Mouse (Mus musculus): ENCODE results near the gene Ndufa4l2. TPM values are rescaled to one million over a fixed set of nuclear protein-coding genes. Genes with fewer than 3 reads are reported as not detected.

The Ndufa4l2 gene
- total and polyA plus RNA-seq, 2 experiments from 2014 or later: 17.4 to 21.9 TPM

DNA sequence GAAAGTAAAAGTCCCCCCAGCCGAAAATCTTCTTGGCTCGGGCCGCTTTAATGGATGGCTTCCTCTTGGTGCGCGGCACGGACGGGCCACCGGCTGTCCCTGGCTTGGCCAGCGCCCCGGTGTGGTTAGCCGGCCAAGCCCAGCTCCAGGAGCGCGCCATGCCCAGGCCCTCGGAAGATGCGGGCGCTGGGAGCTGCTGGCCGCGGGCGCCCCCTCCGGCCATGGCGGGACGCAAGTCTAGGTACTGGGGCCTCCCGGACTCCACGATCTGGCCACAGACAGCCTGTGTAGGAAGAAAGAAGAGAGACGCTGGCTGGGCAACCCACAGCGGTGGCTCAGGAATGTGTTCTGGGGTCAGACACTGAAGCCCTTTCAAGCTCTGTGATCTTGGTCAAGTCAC lies 11.9 kb downstream of the Ndufa4l2 start:
- H3K4me2 ChIP-seq (ENCODE audit: low read depth, low read length): peak overlapping the region; percentile 44
- H3K4me3 ChIP-seq (ENCODE audit: low read length): peak overlapping the region; percentile 19
- peaks cover 11% of the 10 kb centered on the region; the same call in 1 of the 2 replicates for H3K27me3 ChIP-seq (ENCODE audit: insufficient read depth, low read length)
- peak; percentile 49 for TF ChIP-seq CTCF (IDR thresholded peaks at IDR 0.05; ENCODE audit: low read depth)
- 4% methylated on average over 25 of the region's 26 CpGs for WGBS
- H3K4me1 ChIP-seq (ENCODE audit: insufficient read depth, low read length): peaks cover 13% of the 10 kb centered on the region
- H3K36me3 ChIP-seq (ENCODE audit: insufficient read depth, low read length): no peaks in the 10 kb centered on the region
- no peak overlapping the region for H3K27ac ChIP-seq
- no peaks in the 10 kb centered on the region for H3K9me3 ChIP-seq (ENCODE audit: low read length)
- ATAC-seq: peak; percentile 72
- peak; percentile 79 for DNase-seq (ENCODE audit: low spot score)
- H3K9ac ChIP-seq (replicated peaks; ENCODE audit: low read length): no peak overlapping the region

DNA sequence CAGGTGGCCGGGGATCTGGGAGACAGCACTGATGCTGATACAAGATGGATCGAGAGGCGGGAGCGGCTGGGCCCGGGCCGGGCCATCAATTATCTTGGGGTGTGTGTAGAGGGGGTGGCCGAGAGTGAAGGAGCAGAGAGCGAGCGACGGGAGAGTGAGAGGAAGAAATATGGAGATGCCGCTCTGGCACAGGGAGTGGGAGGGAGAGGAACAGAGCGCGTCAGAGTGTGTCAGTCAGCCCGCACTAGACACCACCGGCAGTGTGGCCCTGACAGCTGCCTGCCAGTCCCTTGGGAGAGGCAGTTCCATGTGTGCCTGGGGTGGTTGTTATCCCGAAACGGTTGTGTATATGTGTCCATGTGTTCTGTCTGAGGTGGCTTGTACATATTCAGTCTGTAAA lies 12.7 kb downstream of the Ndufa4l2 start:
- Histone ChIP-seq H3K4me1 (ENCODE audit: insufficient read depth, low read length) (peaks cover 13% of the 10 kb centered on the region), H3K9me3 (ENCODE audit: low read length) (no peaks in the 10 kb centered on the region), H3K27me3 (ENCODE audit: insufficient read depth, low read length) (peaks cover 11% of the 10 kb centered on the region; the same call in 1 of the 2 replicates), H3K4me2 (ENCODE audit: low read depth, low read length) (peak overlapping the region; percentile 11), H3K4me3 (ENCODE audit: low read length) (no peak overlapping the region), H3K36me3 (ENCODE audit: insufficient read depth, low read length) (no peaks in the 10 kb centered on the region), H3K27ac (0 out of 2 replicates have a peak overlapping the region, but pooled peaks have one; percentile 45), H3K9ac (replicated peaks; ENCODE audit: low read length) (0 out of 2 replicates have a peak overlapping the region, but pooled peaks have one; percentile 4)
- ATAC-seq (peak; percentile 16; the same call in 1 of the 2 replicates), DNase-seq (ENCODE audit: low spot score) (peak; percentile 41)
- no peak for TF ChIP-seq CTCF (IDR thresholded peaks at IDR 0.05; ENCODE audit: low read depth)
- WGBS: 14% methylated on average over 17 of the region's 17 CpGs

DNA sequence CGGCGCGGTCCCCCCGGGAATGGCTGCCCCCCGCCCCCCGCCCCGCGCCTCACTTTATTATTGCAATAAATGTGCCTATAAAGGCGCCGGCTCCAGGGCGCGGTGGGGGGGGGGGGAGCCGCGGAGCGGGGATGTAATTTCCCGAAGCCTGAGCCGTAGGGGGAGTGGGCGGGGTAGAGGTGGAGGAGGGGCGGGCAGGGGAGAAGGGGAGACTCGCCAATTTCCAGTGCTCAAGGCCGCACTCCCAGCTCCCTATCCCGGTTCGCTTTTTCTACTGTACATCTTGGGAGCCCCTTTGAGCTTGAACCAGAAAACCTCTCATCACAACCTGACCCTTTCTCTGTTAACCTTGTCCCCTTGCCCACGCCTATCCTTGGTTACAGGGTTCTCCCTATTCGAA lies 16.2 kb downstream of the Ndufa4l2 start:
- no peaks in the 10 kb centered on the region for H3K36me3 ChIP-seq (ENCODE audit: insufficient read depth, low read length)
- H3K9ac ChIP-seq (replicated peaks; ENCODE audit: low read length): peak overlapping the region; percentile 43
- peak overlapping the region; percentile 25 for H3K4me3 ChIP-seq (ENCODE audit: low read length)
- no peak for TF ChIP-seq CTCF (IDR thresholded peaks at IDR 0.05; ENCODE audit: low read depth)
- peaks cover 32% of the 10 kb centered on the region for H3K4me1 ChIP-seq (ENCODE audit: insufficient read depth, low read length)
- peak overlapping the region; percentile 60; the same call in 1 of the 2 replicates for H3K27ac ChIP-seq
- no peaks in the 10 kb centered on the region for H3K9me3 ChIP-seq (ENCODE audit: low read length)
- no peak for ATAC-seq
- 2% methylated on average over 22 of the region's 25 CpGs for WGBS
- H3K4me2 ChIP-seq (ENCODE audit: low read depth, low read length): peak overlapping the region; percentile 85
- H3K27me3 ChIP-seq (ENCODE audit: insufficient read depth, low read length): peaks cover 7% of the 10 kb centered on the region; the same call in 1 of the 2 replicates
- no peak for DNase-seq (ENCODE audit: low spot score)

- no peak for ATAC-seq
- peaks cover 7% of the 10 kb centered on the region; the same call in 1 of the 2 replicates for H3K27me3 ChIP-seq (ENCODE audit: insufficient read depth, low read length)
- no peaks in the 10 kb centered on the region for H3K36me3 ChIP-seq (ENCODE audit: insufficient read depth, low read length)
- peak overlapping the region; percentile 25 for H3K4me3 ChIP-seq (ENCODE audit: low read length)
- DNase-seq (ENCODE audit: low spot score): no peak
- peaks cover 31% of the 10 kb centered on the region for H3K4me1 ChIP-seq (ENCODE audit: insufficient read depth, low read length)
- TF ChIP-seq CTCF (IDR thresholded peaks at IDR 0.05; ENCODE audit: low read depth): no peak
- H3K4me2 ChIP-seq (ENCODE audit: low read depth, low read length): peak overlapping the region; percentile 85
- H3K27ac ChIP-seq: peak overlapping the region; percentile 60; the same call in 1 of the 2 replicates
- WGBS: 8% methylated on average over 4 of the region's 4 CpGs
- peak overlapping the region; percentile 43; the same call in 1 of the 2 replicates for H3K9ac ChIP-seq (replicated peaks; ENCODE audit: low read length)
- no peaks in the 10 kb centered on the region for H3K9me3 ChIP-seq (ENCODE audit: low read length)
Measured at GRCm38 (mm10) chr10:127531548-127531947, 16.8 kb downstream of the Ndufa4l2 start.

GRCm38 (mm10) chr10:127534036-127534928 lies 19.5 kb downstream of the Ndufa4l2 start, which contains the start of gene Nxph4:
Gene Nxph4 (minus strand): TSS chr10:127534559.
- H3K27me3 ChIP-seq (ENCODE audit: insufficient read depth, low read length): peaks cover 7% of the 10 kb centered on the region; the same call in 1 of the 2 replicates
- no peak for ATAC-seq
- TF ChIP-seq CTCF (IDR thresholded peaks at IDR 0.05; ENCODE audit: low read depth): no peak
- H3K36me3 ChIP-seq (ENCODE audit: insufficient read depth, low read length): peaks cover 8% of the 10 kb centered on the region; the same call in 1 of the 2 replicates
- H3K27ac ChIP-seq: peak within 1 kb of the TSS; percentile 54
- H3K4me1 ChIP-seq (ENCODE audit: insufficient read depth, low read length): peaks cover 33% of the 10 kb centered on the region
- peak within 1 kb of the TSS; percentile 64 for H3K9ac ChIP-seq (replicated peaks; ENCODE audit: low read length)
- H3K4me3 ChIP-seq (ENCODE audit: low read length): peak within 1 kb of the TSS; percentile 52
- H3K9me3 ChIP-seq (ENCODE audit: low read length): no peaks in the 10 kb centered on the region
- peak within 1 kb of the TSS; percentile 85 for H3K4me2 ChIP-seq (ENCODE audit: low read depth, low read length)
- under 1% methylated on average over 69 of the region's 78 CpGs for WGBS
- peak; percentile 51 for DNase-seq (ENCODE audit: low spot score)

- H3K4me3 ChIP-seq (ENCODE audit: low read length): peak overlapping the region; percentile 52
- DNase-seq (ENCODE audit: low spot score) (no peak), ATAC-seq (no peak; the same call in 1 of the 2 replicates)
- H3K27me3 ChIP-seq (ENCODE audit: insufficient read depth, low read length): peaks cover under 1% of the 10 kb centered on the region; the same call in 1 of the 2 replicates
- WGBS: 3% methylated on average over 27 of the region's 30 CpGs
- peaks cover 12% of the 10 kb centered on the region for H3K36me3 ChIP-seq (ENCODE audit: insufficient read depth, low read length)
- peak overlapping the region; percentile 64 for H3K9ac ChIP-seq (replicated peaks; ENCODE audit: low read length)
- H3K4me1 ChIP-seq (ENCODE audit: insufficient read depth, low read length): peaks cover 33% of the 10 kb centered on the region
- no peaks in the 10 kb centered on the region for H3K9me3 ChIP-seq (ENCODE audit: low read length)
- peak overlapping the region; percentile 85 for H3K4me2 ChIP-seq (ENCODE audit: low read depth, low read length)
- H3K27ac ChIP-seq: peak overlapping the region; percentile 54; the same call in 1 of the 2 replicates
- TF ChIP-seq CTCF (IDR thresholded peaks at IDR 0.05; ENCODE audit: low read depth): no peak
Measured at GRCm38 (mm10) chr10:127534929-127535384, 20.2 kb downstream of the Ndufa4l2 start.

Measured in hindbrain, postnatal 0 days (tissue).